Mouse (Mus musculus) fibroblast of lung, adult 2 months (primary cell): Measurements from ENCODE around the gene Mgmt.

Experiments used
- DNase-seq: peaks from one replicate; pipeline ENCODE4 v3.0.0-alpha.2; 2011; ENCODE audit warnings: low read depth

The Mgmt gene

DNA sequence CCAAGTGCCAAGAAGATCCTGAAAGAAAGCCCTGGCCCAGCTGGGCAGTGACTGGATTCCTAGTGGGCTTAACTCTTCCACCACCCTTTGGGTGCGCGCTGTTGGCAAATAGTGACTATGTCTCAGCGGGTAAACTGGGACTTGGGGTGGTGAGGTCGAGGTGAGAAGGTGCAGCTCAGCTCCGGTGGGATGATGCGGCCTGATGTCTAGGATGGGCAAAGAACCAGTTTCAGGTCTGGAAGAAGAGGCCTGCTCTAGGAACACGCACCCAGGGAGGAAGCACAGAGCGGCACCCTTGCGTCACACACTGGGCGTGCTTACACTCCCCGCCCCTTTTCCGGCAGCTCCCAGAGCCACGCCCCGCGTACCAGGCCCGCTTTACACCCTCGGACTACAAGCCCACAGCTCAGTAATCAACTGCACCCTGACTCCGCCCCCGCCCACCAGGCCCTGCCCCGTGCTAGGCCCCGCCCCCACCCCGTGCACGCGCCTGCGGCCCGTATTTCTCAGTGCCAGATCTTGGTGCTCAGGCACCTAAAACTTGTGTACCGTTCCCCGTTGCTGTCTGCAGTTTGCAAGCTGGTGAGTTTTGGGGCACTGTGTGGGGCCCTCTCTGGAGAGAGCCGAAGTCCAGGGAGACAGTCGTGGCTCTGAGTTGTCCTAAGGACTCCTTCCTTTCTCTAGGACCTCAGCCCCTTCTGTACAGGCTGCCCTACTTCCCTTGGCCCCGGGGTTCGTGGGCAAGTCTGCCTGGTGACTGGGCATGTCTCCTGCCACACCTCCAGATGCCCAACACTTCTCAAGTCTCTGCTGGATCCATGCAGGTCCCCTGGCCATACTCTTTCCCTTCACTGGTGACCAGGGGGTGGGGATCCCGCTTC lies at the start of gene Mgmt:
Gene Mgmt (plus strand): TSS at position 509 of the 881 bp plus-strand sequence.
- peak; percentile 85 for DNase-seq

- no peak for DNase-seq
Observed at GRCm38 (mm10) chr7:136844835-136845234, 49.6 kb upstream of the Mgmt start.

GRCm38 (mm10) chr7:136845321-136845720 lies 49.1 kb upstream of the Mgmt start:
- no peak for DNase-seq

- no peak for DNase-seq
Observed at GRCm38 (mm10) chr7:136846086-136846620, 48.3 kb upstream of the Mgmt start.

- DNase-seq = no peak
Observed at GRCm38 (mm10) chr7:136847601-136848000, 46.8 kb upstream of the Mgmt start.

- no peak for DNase-seq
Observed at GRCm38 (mm10) chr7:136848761-136849160, 45.7 kb upstream of the Mgmt start.

DNA sequence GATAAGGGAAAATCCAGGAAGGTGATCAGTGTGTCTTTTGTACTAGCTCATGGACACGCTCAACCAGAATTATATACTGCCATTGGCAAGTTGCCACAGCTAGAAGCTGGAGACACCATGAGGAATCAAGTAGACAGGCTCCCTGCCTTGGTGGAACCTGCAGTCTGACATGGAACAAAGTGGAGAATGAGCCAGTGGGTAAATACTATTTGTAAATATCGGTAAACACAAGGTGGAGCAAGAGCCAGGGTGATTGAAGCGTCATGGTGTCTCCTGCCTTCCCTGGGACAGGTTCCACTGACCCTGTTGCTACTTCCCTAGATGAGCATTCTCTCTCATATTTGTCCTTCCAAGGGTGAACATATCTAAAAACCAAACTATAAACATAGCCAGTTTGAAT lies 44.6 kb upstream of the Mgmt start:
- no peak for DNase-seq

DNA sequence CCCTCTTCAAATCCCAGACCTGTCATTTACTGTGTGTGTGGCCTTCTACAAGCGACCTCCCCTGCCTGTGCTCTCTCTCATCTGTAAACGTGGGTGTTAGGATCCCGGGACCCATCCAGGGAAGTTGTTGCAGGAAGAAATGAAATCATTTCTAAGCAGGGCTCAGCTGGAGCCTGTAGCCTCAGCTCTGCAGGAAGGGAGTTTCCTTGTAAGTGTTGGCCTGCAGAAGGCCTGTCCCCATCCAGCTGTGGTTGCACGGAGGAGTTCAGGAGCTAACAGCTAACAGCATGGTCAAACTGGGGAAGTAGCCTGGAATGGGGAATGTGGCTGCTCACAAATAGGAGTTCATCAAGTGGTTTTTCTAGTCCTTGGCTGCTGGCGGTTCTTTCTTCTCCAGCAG lies 44.1 kb upstream of the Mgmt start:
- no peak for DNase-seq

DNA sequence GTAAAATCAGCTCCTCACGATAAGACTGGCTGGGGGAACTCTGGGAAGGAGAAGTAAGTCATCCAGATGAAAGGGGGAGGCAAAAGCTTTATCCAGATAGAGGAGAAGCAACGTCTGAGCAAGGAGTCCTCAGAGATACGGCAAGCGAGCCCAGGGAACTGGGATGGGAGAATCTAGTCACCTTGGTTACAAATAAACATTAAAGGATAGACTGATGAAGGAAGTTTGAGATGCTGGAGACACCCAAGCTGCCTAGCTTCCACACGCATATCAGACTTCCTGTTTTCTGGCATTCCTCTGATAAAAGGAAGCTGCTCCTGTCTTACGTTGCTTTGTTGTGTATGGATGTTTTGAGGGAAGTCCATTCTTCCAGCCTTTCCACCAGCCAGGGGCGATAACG lies 42.5 kb upstream of the Mgmt start:
- DNase-seq = no peak

DNA sequence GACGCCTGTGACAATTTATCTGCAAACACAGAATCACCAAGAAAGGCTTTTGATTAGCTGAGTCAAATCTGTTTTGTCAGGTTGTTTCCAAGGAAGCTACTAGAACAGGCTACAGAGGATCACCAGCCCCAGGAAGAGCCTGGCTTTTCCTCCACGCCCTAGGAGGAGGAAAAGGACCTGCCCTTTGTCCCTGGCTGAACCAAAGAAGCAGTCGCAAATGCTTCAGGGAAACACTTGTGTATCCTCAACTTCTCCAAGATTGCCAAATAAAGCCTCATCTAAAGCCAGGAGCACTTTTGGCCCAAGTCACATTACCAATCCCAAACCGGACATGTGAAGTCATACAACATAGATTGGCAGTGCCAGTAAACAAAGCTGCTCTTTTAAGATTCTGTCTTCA lies 41.7 kb upstream of the Mgmt start:
- DNase-seq = no peak

DNA sequence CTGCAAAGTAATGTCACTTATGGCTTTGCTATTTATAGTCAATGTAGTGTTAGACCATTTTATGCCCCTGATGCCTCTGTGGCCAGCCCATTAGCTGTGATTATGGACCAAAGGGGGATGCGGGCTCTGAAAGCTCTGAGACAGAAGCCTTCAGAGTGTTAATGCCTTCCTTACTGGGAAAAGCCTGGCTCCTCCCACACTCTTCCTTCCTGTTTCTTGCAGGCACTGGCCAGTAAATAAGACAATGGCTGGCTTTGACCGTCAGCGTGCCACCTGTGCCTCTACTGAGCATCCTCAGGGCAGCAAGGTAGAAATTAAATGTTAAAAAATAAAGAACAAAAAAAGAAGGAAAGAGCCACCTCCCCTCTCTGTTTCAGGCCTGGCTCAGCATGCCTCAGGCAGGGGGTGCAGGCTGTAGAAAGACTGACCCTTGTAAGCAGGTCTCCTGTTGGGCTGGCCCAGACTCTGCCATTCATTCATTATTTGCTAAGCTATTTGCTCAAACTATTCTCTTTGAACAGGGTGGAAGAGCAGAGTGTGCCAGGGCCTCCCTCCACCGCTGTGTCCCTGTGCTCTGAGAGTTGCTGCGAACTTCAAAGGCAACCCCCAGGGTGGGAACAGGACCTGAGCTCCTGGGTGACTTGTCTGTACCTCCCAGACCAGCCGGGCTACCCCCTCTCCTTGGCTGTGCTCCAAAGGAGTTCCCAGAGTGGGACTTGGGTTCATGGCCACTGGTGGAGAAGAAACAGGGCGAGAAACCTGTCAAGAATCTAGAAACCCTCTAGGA lies 29.5 kb upstream of the Mgmt start:
- DNase-seq = no peak

DNA sequence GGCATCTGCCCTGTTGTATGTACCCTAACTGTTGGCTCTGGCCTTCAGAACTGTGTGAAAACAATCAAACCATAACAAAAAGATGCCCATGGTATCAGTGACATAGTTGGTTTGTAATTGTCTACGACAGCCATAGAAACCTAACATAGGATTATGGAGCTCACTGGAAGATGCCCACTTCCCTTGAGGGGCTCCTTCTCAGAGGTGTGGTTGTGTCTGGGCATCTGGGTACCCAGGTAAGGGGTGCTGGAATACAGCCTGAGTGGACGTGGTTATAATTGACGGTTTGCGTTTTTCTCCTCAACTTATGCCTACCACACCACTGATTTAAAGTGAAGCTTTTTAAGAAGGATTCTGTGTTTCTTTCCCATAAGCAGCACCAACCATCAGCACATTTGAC lies 28.5 kb upstream of the Mgmt start:
- DNase-seq = no peak

GRCm38 (mm10) chr7:136866535-136866934 lies 27.9 kb upstream of the Mgmt start:
- DNase-seq = no peak

DNA sequence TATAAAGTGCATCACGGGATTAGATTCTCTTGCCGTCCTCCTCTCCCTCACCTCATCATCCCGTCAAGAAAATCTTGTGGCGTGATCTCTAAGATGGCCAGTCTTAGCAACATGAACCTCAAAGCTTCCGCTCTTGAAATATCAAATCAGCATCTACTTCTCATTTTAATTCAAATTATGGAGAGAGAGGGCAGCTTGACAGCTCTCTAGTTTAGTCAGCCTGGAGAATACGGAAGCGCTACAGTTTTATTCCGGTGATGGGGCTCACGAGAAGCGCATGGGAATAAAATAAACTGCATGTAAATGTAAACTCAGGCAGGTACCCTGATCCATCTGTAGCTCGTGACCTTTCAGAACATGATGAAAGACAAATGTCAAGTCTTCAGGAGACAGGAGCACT lies 22.9 kb upstream of the Mgmt start:
- no peak for DNase-seq

GRCm38 (mm10) chr7:136872059-136872458 lies 22.4 kb upstream of the Mgmt start:
- DNase-seq = no peak

- DNase-seq = no peak
Observed at GRCm38 (mm10) chr7:136874396-136874795, 20.0 kb upstream of the Mgmt start.

DNA sequence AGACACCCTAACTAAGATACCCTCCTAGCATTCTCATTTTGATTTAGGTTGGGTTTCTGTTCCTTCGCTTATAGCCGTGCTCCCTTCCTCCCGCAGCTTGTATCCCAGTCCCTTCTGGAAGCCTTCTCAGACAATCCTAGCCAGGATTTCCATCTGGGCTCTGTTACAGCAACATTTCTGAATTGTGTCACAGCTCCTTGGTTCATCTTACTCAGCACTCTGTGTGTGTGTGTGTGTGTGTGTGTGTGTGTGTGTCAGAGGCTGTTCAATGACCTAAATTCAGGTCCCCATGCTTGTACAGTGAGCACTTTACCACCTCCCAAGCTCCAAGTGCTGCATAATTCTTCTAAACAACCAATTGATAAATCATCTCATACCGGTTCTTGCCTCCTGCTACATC lies 14.0 kb upstream of the Mgmt start:
- no peak for DNase-seq

DNA sequence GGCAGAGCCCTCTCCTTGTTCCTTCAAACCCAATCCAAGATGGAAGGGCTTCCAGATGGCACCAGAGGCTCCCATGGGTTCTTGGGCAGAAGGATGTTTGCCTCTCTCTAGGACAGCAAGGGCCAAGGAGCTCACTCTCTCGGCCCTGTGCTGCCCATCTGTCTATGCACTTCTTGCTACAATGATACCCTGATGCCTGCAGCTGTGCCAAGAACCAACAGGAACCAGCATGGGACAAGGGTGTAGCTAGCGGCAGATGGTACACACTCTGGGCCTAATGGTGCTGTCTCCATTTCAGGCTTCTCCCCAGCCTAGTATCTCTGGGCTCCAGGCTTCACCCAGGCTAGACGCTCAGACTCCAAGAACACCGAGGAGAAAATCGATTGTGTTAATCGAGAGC lies 6.3 kb upstream of the Mgmt start:
- no peak for DNase-seq

DNA sequence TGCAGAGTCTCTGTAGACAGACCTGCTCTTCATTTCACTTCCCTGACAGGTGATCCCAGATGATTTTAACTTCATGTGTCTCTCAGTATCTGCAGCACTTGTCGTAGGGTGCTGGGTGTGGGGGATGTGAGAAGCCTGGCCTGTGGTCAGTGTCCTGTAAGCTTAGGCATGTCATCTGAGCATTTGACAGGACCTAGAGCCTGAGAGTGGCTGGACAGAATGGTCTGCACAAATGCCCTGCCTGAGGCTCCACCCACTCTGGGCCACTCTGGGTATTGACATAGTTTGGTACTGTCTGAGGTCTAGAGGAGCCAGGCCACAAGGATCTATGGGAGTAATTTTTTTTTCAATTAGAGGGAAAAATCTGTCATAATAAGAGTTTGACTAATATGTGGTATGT lies 942 bp downstream of the Mgmt start:
- peak; percentile 9 for DNase-seq

GRCm38 (mm10) chr7:136895851-136896250 lies 1.4 kb downstream of the Mgmt start:
- DNase-seq = no peak

GRCm38 (mm10) chr7:136897481-136897880 lies 3.1 kb downstream of the Mgmt start:
- DNase-seq = no peak

DNA sequence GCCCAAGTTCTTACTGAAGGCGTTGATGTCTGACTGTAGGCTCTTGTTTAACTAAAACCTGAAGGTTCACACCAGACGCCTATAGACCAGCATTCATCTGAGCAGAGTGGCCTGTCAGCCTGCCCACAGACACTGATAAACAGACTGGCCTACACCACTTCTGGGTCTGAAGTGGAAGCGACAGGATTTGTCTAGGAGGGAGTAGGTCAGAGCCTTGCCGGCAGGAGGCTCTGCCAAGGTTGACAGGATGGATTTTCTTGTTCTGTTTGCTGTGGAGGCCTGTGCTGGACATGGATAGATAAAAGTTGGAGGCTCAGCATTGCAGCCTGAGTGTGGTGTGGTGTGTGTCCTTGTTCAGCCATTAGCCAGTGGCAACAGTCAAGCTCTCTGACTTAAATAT lies 3.6 kb downstream of the Mgmt start:
- DNase-seq = no peak

DNA sequence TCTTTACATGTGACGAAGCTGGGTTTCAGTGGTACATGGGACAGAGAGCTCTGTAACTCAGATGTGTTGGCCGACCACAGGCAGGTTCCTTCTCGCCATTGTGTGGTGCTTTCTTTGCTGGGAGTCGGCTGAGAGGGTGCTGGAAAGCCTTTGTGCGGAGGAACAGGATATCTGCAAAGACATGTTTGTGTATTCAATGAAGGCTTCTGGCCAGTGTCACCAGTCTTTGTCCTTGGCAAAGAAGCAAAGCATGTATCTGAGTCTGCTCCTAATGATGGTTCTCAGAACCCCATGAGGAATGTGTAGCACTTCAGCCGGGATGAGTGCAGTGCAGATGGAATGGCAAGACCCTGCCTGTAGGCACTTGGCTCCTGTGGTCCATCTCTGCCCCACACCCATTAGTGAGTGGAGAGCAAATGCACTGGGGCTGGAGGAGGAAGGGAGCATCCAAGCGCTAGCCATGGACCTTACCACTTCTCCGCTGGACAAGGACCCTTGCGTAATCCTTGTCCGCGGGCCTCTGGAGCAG lies 14.3 kb downstream of the Mgmt start:
- DNase-seq = no peak
